Mouse (Mus musculus) forebrain, embryonic 10.5 days (tissue): Measurements from ENCODE around the gene Lrrc28. TPM values are rescaled to one million over a fixed set of nuclear protein-coding genes. Genes with fewer than 3 reads are reported as not detected.

Experiments used
- DNase-seq: peaks from one replicate; pipeline ENCODE4 v3.0.0-alpha.2; 2017; ENCODE audit warnings: low spot score; ENCODE audit errors: extremely low spot score
- H3K27ac ChIP-seq: fragments of 300-500 bp; sonication (generic); 2 replicates; pipeline ENCODE4 v1.5.1; 2016; ENCODE audit warnings: mild to moderate bottlenecking
- H3K27me3 ChIP-seq: fragments of 300-500 bp; sonication (generic); 2 replicates; pipeline ENCODE4 v1.6.1; 2016; ENCODE audit warnings: mild to moderate bottlenecking; ENCODE audit not compliant: poor library complexity, severe bottlenecking
- H3K36me3 ChIP-seq: fragments of 300-500 bp; sonication (generic); replicated peaks from 2 replicates; pipeline ENCODE4 v1.6.1; 2016; ENCODE audit warnings: mild to moderate bottlenecking, moderate library complexity
- H3K4me1 ChIP-seq: fragments of 300-500 bp; sonication (generic); 2 replicates; pipeline ENCODE4 v1.6.1; 2016
- H3K4me3 ChIP-seq: fragments of 300-500 bp; sonication (generic); 2 replicates; pipeline ENCODE4 v1.5.1; 2016; ENCODE audit warnings: mild to moderate bottlenecking, moderate library complexity
- H3K9me3 ChIP-seq: fragments of 300-500 bp; sonication (generic); 2 replicates; pipeline ENCODE4 v1.6.1; 2016; ENCODE audit warnings: mild to moderate bottlenecking, moderate library complexity
- WGBS: fragments of 180-500 bp; shearing (Covaris S2); methylation state at CpG from one replicate; pipeline ENCODE4 v1.1.7; 2016; 5-methylcytosine and 5-hydroxymethylcytosine counted together
- polyA plus RNA-seq: library from polyadenylated mRNA; unstranded; fragments of >200 nt; fragmentation: Nextera tagmentation; extraction: Ambion mirVana; gene quantifications from 2 replicates; pipeline ENCODE4 v1.2.1, GENCODE M21; 2016

Lrrc28 gene
- polyA plus RNA-seq: 16.0 and 16.7 TPM in 2 replicates

GRCm38 (mm10) chr7:67644833-67645680 lies at the start of gene Lrrc28:
TSS of gene Lrrc28 (minus strand) at chr7:67645268.
- Histone ChIP-seq H3K9me3 (no peaks in the 10 kb centered on the region), H3K27me3 (no peaks in the 10 kb centered on the region), H3K4me1 (peaks cover 43% of the 10 kb centered on the region), H3K36me3 (no peaks in the 10 kb centered on the region), H3K27ac (peak within 1 kb of the TSS; percentile 90), H3K4me3 (peak within 1 kb of the TSS; percentile 79)
- DNase-seq: peak; percentile 98
- under 1% methylated on average over 55 of the region's 55 CpGs for WGBS

GRCm38 (mm10) chr7:67692791-67693538 lies 47.9 kb upstream of the Lrrc28 start:
- WGBS: 95% methylated on average over 23 of the region's 23 CpGs
- no peak overlapping the region for H3K27ac ChIP-seq
- H3K4me3 ChIP-seq: no peak overlapping the region
- no peaks in the 10 kb centered on the region for H3K9me3 ChIP-seq
- H3K4me1 ChIP-seq: no peaks in the 10 kb centered on the region
- H3K27me3 ChIP-seq: no peaks in the 10 kb centered on the region
- peaks cover 43% of the 10 kb centered on the region for H3K36me3 ChIP-seq
- no peak for DNase-seq

GRCm38 (mm10) chr7:67692141-67692540 lies 47.1 kb upstream of the Lrrc28 start:
- no peaks in the 10 kb centered on the region for H3K4me1 ChIP-seq
- peaks cover 38% of the 10 kb centered on the region for H3K36me3 ChIP-seq
- H3K9me3 ChIP-seq: no peaks in the 10 kb centered on the region
- no peak overlapping the region for H3K4me3 ChIP-seq
- no peak overlapping the region for H3K27ac ChIP-seq
- WGBS: 82% methylated on average over 3 of the region's 3 CpGs
- no peak for DNase-seq
- H3K27me3 ChIP-seq: no peaks in the 10 kb centered on the region

- DNase-seq: no peak
- Histone ChIP-seq H3K27me3 (no peaks in the 10 kb centered on the region), H3K4me3 (no peak overlapping the region), H3K9me3 (no peaks in the 10 kb centered on the region), H3K4me1 (no peaks in the 10 kb centered on the region), H3K27ac (no peak overlapping the region), H3K36me3 (peaks cover 29% of the 10 kb centered on the region)
- WGBS: 80% methylated on average over 6 of the region's 6 CpGs
Observed at GRCm38 (mm10) chr7:67691036-67691435, 46.0 kb upstream of the Lrrc28 start.

GRCm38 (mm10) chr7:67689793-67690192 lies 44.7 kb upstream of the Lrrc28 start:
- H3K4me3 ChIP-seq: no peak overlapping the region
- 82% methylated on average over 7 of the region's 7 CpGs for WGBS
- H3K36me3 ChIP-seq: peaks cover 35% of the 10 kb centered on the region
- H3K27me3 ChIP-seq: no peaks in the 10 kb centered on the region
- DNase-seq: no peak
- H3K27ac ChIP-seq: no peak overlapping the region
- H3K4me1 ChIP-seq: no peaks in the 10 kb centered on the region
- no peaks in the 10 kb centered on the region; the same call in 1 of the 2 replicates for H3K9me3 ChIP-seq

- Histone ChIP-seq H3K27me3 (no peaks in the 10 kb centered on the region), H3K9me3 (no peaks in the 10 kb centered on the region; the same call in 1 of the 2 replicates), H3K36me3 (peaks cover 38% of the 10 kb centered on the region), H3K4me1 (no peaks in the 10 kb centered on the region), H3K4me3 (no peak overlapping the region), H3K27ac (no peak overlapping the region)
- no peak for DNase-seq
- WGBS: 71% methylated on average over 3 of the region's 3 CpGs
Observed at GRCm38 (mm10) chr7:67688281-67688680, 43.2 kb upstream of the Lrrc28 start.

GRCm38 (mm10) chr7:67686545-67686944 lies 41.5 kb upstream of the Lrrc28 start:
- Histone ChIP-seq H3K36me3 (peaks cover 46% of the 10 kb centered on the region), H3K27me3 (no peaks in the 10 kb centered on the region), H3K27ac (no peak overlapping the region), H3K9me3 (no peaks in the 10 kb centered on the region; the same call in 1 of the 2 replicates), H3K4me1 (no peaks in the 10 kb centered on the region), H3K4me3 (no peak overlapping the region)
- over 99% methylated on average over 3 of the region's 3 CpGs for WGBS
- no peak for DNase-seq

GRCm38 (mm10) chr7:67683006-67683405 lies 37.9 kb upstream of the Lrrc28 start:
- WGBS: 92% methylated on average over 16 of the region's 16 CpGs
- H3K4me3 ChIP-seq: no peak overlapping the region
- no peaks in the 10 kb centered on the region for H3K4me1 ChIP-seq
- peaks cover 71% of the 10 kb centered on the region for H3K36me3 ChIP-seq
- no peaks in the 10 kb centered on the region for H3K27me3 ChIP-seq
- H3K27ac ChIP-seq: no peak overlapping the region
- no peaks in the 10 kb centered on the region; the same call in 1 of the 2 replicates for H3K9me3 ChIP-seq
- no peak for DNase-seq

GRCm38 (mm10) chr7:67681078-67681477 lies 36.0 kb upstream of the Lrrc28 start:
- peaks cover 79% of the 10 kb centered on the region for H3K36me3 ChIP-seq

GRCm38 (mm10) chr7:67678878-67679499 lies 33.9 kb upstream of the Lrrc28 start:
- 94% methylated on average over 16 of the region's 16 CpGs for WGBS
- H3K27me3 ChIP-seq: no peaks in the 10 kb centered on the region
- H3K36me3 ChIP-seq: peaks cover 69% of the 10 kb centered on the region
- no peak for DNase-seq
- no peak overlapping the region for H3K27ac ChIP-seq
- H3K9me3 ChIP-seq: no peaks in the 10 kb centered on the region
- H3K4me3 ChIP-seq: no peak overlapping the region
- H3K4me1 ChIP-seq: no peaks in the 10 kb centered on the region

More at GRCm38 (mm10) chr7:67681078-67681477, 36.0 kb upstream of the Lrrc28 start:
- Histone ChIP-seq H3K27ac (no peak overlapping the region), H3K27me3 (no peaks in the 10 kb centered on the region), H3K9me3 (no peaks in the 10 kb centered on the region; the same call in 1 of the 2 replicates), H3K4me1 (no peaks in the 10 kb centered on the region), H3K4me3 (no peak overlapping the region)
- DNase-seq: no peak
- 94% methylated on average over 9 of the region's 9 CpGs for WGBS

- WGBS: 94% methylated on average over 5 of the region's 5 CpGs
Observed at GRCm38 (mm10) chr7:67673656-67674055, 28.6 kb upstream of the Lrrc28 start.

GRCm38 (mm10) chr7:67672650-67673049 lies 27.6 kb upstream of the Lrrc28 start:
- H3K4me1 ChIP-seq: no peaks in the 10 kb centered on the region
- no peaks in the 10 kb centered on the region for H3K27me3 ChIP-seq
- peaks cover 69% of the 10 kb centered on the region for H3K36me3 ChIP-seq
- H3K9me3 ChIP-seq: peaks cover 4% of the 10 kb centered on the region; the same call in 1 of the 2 replicates
- DNase-seq: peak; percentile 84
- no peak overlapping the region for H3K4me3 ChIP-seq
- H3K27ac ChIP-seq: no peak overlapping the region
- WGBS: 16% methylated on average over 10 of the region's 10 CpGs

More at GRCm38 (mm10) chr7:67673656-67674055, 28.6 kb upstream of the Lrrc28 start:
- Histone ChIP-seq H3K27ac (no peak overlapping the region), H3K27me3 (no peaks in the 10 kb centered on the region), H3K4me3 (no peak overlapping the region), H3K4me1 (no peaks in the 10 kb centered on the region), H3K9me3 (peaks cover 4% of the 10 kb centered on the region; the same call in 1 of the 2 replicates), H3K36me3 (peaks cover 68% of the 10 kb centered on the region)
- no peak for DNase-seq
